Mouse (Mus musculus) kidney, postnatal 0 days (tissue): ENCODE measurements around the gene Tra2b. TPM values are rescaled to one million over a fixed set of nuclear protein-coding genes. Genes with fewer than 3 reads are reported as not detected.
A peak's percentile ranks its signal among the peaks of the same experiment; 100 is the strongest.
"Not testable (repeated sequence)": the region's sequence is repeated elsewhere in the genome, so short reads cannot be mapped to it uniquely, and the experiment has no call there.

Experiments used
- ATAC-seq: fragments of 200-750 bp; cut with Nextera tagmentation; replicated peaks from 2 replicates; pipeline ENCODE4 v1.8.0; 2017; ENCODE audit warnings: low read depth, moderate number of reproducible peaks, moderate TSS enrichment, moderate library complexity; ENCODE audit not compliant: low FRiP score
- DNase-seq: peaks from one replicate; pipeline ENCODE4 v3.0.0-alpha.2; 2016; ENCODE audit warnings: low spot score
- H3K27ac ChIP-seq: fragments of 300-500 bp; sonication (generic); 2 replicates; pipeline ENCODE4 v1.5.1; 2014; ENCODE audit warnings: mild to moderate bottlenecking
- H3K27me3 ChIP-seq: fragments of 300-500 bp; sonication (generic); 2 replicates; pipeline ENCODE4 v1.6.1; 2014; ENCODE audit warnings: low read length, mixed read lengths; ENCODE audit not compliant: insufficient read depth
- H3K36me3 ChIP-seq: fragments of 300-500 bp; sonication (generic); 2 replicates; pipeline ENCODE4 v1.6.1; 2014; ENCODE audit warnings: low read length, mixed read lengths; ENCODE audit not compliant: insufficient read depth
- H3K4me1 ChIP-seq: fragments of 300-500 bp; sonication (generic); replicated peaks from 2 replicates; pipeline ENCODE4 v1.6.1; 2014; ENCODE audit warnings: antibody characterized with exemption, low read length, mixed read lengths; ENCODE audit not compliant: insufficient read depth
- H3K4me2 ChIP-seq: fragments of 300-500 bp; sonication (generic); 2 replicates; pipeline ENCODE4 v1.6.1; 2014; ENCODE audit warnings: mild to moderate bottlenecking, low read length, moderate library complexity, mixed read lengths
- H3K4me3 ChIP-seq: fragments of 300-500 bp; sonication (generic); replicated peaks from 2 replicates; pipeline ENCODE4 v1.5.1; 2014; ENCODE audit warnings: low read depth, low read length
- H3K9ac ChIP-seq: fragments of 300-500 bp; sonication (generic); 2 replicates; pipeline ENCODE4 v1.6.1; 2014; ENCODE audit warnings: low read depth, low read length
- H3K9me3 ChIP-seq: fragments of 300-500 bp; sonication (generic); replicated peaks from 2 replicates; pipeline ENCODE4 v1.6.1; 2016; ENCODE audit warnings: low read length, inconsistent platforms, mixed read lengths
- CTCF ChIP-seq: IDR thresholded peaks from 2 replicates; pipeline ENCODE4 v1.5.1; 2016; ENCODE audit warnings: antibody characterized with exemption, low read depth, mild to moderate bottlenecking, moderate library complexity
- WGBS: fragments of 180-500 bp; shearing (Covaris S2); extraction: QIAGEN DNeasy Blood & Tissue Kit; methylation state at CpG from one replicate; pipeline ENCODE4 v1.1.7; 2014; 5-methylcytosine and 5-hydroxymethylcytosine counted together
- polyA plus RNA-seq: library from polyadenylated mRNA; unstranded; fragments of >200 nt; fragmentation: Nextera tagmentation; extraction: Ambion mirVana; gene quantifications from 2 replicates; pipeline ENCODE4 v1.2.1, GENCODE M21; 2015

The Tra2b gene
- polyA plus RNA-seq, 1 experiment from 2014 or later: 242 TPM

- Histone ChIP-seq H3K27ac (no peak overlapping the region), H3K36me3 (peaks cover 13% of the 10 kb centered on the region; the same call in 1 of the 2 replicates), H3K27me3 (no peaks in the 10 kb centered on the region), H3K4me1 (no peaks in the 10 kb centered on the region), H3K9ac (no peak overlapping the region), H3K4me2 (no peak overlapping the region), H3K9me3 (no peaks in the 10 kb centered on the region), H3K4me3 (no peak overlapping the region)
- TF ChIP-seq CTCF: no peak
- DNase-seq: no peak
- WGBS: 61% methylated on average over 4 of the region's 4 CpGs
- no peak for ATAC-seq
These were observed 26.7 kb downstream of the Tra2b start for GRCm38 (mm10) chr16:22238928-22239620.

GRCm38 (mm10) chr16:22238402-22238801 lies 27.4 kb downstream of the Tra2b start:
- DNase-seq, H3K4me1 ChIP-seq, H3K27ac ChIP-seq, H3K36me3 ChIP-seq, H3K27me3 ChIP-seq, ATAC-seq, H3K4me2 ChIP-seq, H3K9me3 ChIP-seq, H3K4me3 ChIP-seq, H3K9ac ChIP-seq: not testable (repeated sequence)
- 90% methylated on average over 4 of the region's 4 CpGs for WGBS

- WGBS: 93% methylated on average over 16 of the region's 16 CpGs
These were observed 29.0 kb downstream of the Tra2b start for GRCm38 (mm10) chr16:22236814-22237213.

DNA sequence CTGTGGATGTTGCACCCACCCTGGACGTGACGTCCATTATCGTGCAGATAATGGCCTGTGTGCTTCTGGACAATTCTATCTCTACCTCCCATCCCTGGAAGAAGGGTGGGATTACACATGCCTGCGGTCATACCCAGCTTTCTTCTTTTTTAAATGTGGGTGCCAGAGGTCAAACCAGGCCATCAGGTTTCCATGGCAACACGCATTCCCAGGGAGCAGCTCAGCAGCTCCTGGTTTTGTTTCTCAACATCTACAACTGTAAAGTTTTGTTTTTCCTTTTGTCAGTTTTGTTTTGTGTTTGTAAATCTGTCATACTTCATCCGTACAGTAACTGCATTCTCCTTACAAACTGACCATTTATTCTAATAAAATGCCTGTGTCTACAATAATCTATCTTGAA lies 31.3 kb downstream of the Tra2b start:
- no peak for TF ChIP-seq CTCF
- no peaks in the 10 kb centered on the region for H3K27me3 ChIP-seq
- no peak for DNase-seq
- 63% methylated on average over 6 of the region's 6 CpGs for WGBS
- H3K36me3 ChIP-seq: no peaks in the 10 kb centered on the region
- no peak overlapping the region for H3K4me2 ChIP-seq
- no peak overlapping the region for H3K4me3 ChIP-seq
- H3K4me1 ChIP-seq: no peaks in the 10 kb centered on the region
- no peaks in the 10 kb centered on the region for H3K9me3 ChIP-seq
- H3K9ac ChIP-seq: no peak overlapping the region
- ATAC-seq: no peak
- H3K27ac ChIP-seq: no peak overlapping the region

More at GRCm38 (mm10) chr16:22236814-22237213, 29.0 kb downstream of the Tra2b start:
- Histone ChIP-seq H3K4me1 (no peaks in the 10 kb centered on the region), H3K27me3 (no peaks in the 10 kb centered on the region), H3K27ac (no peak overlapping the region), H3K36me3 (0 out of 2 replicates have a peak, but pooled peaks cover 2% of the 10 kb centered on the region), H3K4me3 (no peak overlapping the region), H3K9ac (no peak overlapping the region), H3K9me3 (no peaks in the 10 kb centered on the region), H3K4me2 (no peak overlapping the region)
- ATAC-seq (no peak), DNase-seq (no peak)
- TF ChIP-seq CTCF: peak; percentile 25; the same call in 1 of the 2 replicates

- not testable (repeated sequence) for H3K9ac ChIP-seq, H3K9me3 ChIP-seq, ATAC-seq, H3K27ac ChIP-seq, H3K4me1 ChIP-seq, H3K36me3 ChIP-seq, DNase-seq, H3K27me3 ChIP-seq, H3K4me2 ChIP-seq, H3K4me3 ChIP-seq
- WGBS: 89% methylated on average over 16 of the region's 16 CpGs
These were observed 35.5 kb downstream of the Tra2b start for GRCm38 (mm10) chr16:22230276-22230675.

- no peak overlapping the region for H3K4me2 ChIP-seq
- WGBS: 87% methylated on average over 1 of the region's 1 CpGs
These were observed 62.3 kb downstream of the Tra2b start for GRCm38 (mm10) chr16:22203501-22203900.

DNA sequence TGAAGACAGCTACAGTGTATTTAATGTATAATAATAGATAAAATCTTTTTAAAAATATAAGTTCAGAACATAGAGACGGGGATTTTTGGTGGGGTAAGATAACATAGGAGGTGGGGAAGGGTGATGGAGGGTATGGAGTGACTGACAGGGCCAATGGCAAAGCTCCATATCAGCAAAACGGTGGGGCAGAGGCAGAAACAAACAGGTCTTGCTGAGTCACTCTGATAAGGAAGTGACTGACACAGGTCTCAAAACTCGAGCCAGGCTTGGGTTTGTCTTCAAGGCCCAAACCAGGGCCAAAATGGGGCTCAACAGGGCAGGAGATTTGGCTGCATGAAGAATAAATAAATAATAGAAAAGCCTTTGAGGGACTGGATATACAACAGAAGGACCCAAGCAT lies 63.9 kb downstream of the Tra2b start:
- H3K9ac ChIP-seq: no peak overlapping the region
- ATAC-seq: no peak
- no peak for TF ChIP-seq CTCF
- H3K4me2 ChIP-seq: no peak overlapping the region
- no peaks in the 10 kb centered on the region for H3K4me1 ChIP-seq
- H3K27me3 ChIP-seq: no peaks in the 10 kb centered on the region
- 67% methylated on average over 3 of the region's 3 CpGs for WGBS
- DNase-seq: no peak
- H3K36me3 ChIP-seq: no peaks in the 10 kb centered on the region
- no peaks in the 10 kb centered on the region for H3K9me3 ChIP-seq
- no peak overlapping the region for H3K4me3 ChIP-seq
- no peak overlapping the region for H3K27ac ChIP-seq

More at GRCm38 (mm10) chr16:22203501-22203900, 62.3 kb downstream of the Tra2b start:
- Histone ChIP-seq H3K9ac (no peak overlapping the region), H3K27ac (no peak overlapping the region), H3K36me3 (no peaks in the 10 kb centered on the region), H3K4me3 (no peak overlapping the region), H3K4me1 (no peaks in the 10 kb centered on the region), H3K9me3 (no peaks in the 10 kb centered on the region), H3K27me3 (no peaks in the 10 kb centered on the region)
- ATAC-seq: no peak
- no peak for DNase-seq
- no peak for TF ChIP-seq CTCF
